Mouse (Mus musculus): ENCODE measurements around the gene Jmjd8. TPM values are rescaled to one million over a fixed set of nuclear protein-coding genes. Genes with fewer than 3 reads are reported as not detected.
A peak's percentile ranks its signal among the peaks of the same experiment; 100 is the strongest.
"Not testable (repeated sequence)": the region's sequence is repeated elsewhere in the genome, so short reads cannot be mapped to it uniquely, and the experiment has no call there.

Gene Jmjd8
- polyA plus RNA-seq, 1 experiment: 10.8 TPM

DNA sequence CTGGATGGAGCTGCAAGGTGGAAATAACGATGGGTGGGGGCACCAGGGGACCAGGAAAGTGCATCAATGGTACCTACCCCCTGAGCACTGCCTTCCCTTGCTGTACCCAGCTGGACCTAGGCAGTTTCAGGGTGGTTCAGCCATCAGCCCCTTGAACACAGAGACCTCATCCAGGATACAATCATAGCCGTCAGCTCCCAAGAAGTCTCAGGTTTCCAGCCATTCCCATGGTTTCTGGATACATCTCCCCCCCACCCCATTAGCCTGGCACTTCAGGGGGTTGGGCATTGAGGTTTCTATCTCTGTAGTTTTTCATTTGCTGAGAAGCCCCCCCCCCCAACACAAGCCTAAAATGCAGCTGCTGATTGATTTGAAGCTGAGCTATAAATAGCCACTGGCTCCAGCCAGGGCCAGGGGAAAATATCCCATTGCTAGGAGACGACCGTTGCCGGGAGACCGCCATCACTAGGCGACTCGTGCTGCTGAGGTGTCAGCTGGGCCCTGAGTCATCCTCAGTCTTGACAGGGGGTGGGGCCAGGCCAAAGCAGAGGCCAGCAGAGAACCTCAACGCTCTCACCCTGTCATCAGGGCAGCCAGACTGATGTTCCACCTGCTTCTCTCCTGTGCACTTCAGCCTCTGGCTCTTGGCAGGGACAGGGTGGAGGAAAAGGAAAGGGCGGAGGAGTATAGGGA is 25.7 kb upstream of the Jmjd8 start:
- Histone ChIP-seq H3K4me3 (ENCODE audit: insufficient read depth, poor library complexity, severe bottlenecking) (no peak overlapping the region), H3K36me3 (ENCODE audit: control insufficient read depth, insufficient read depth) (no peaks in the 10 kb centered on the region), H3K79me2 (ENCODE audit: control insufficient read depth, insufficient read depth) (no peaks in the 10 kb centered on the region), H3ac (ENCODE audit: control insufficient read depth, insufficient read length, low read depth) (no peak overlapping the region), H3K79me3 (ENCODE audit: low read depth) (no peaks in the 10 kb centered on the region), H3K27me3 (ENCODE audit: control insufficient read depth, insufficient read depth, insufficient read length) (no peaks in the 10 kb centered on the region)
- TF ChIP-seq USF1 (IDR thresholded peaks at IDR 0.05; ENCODE audit: low read depth) (peak; percentile 10), FOSL1 (IDR thresholded peaks at IDR 0.05; ENCODE audit: insufficient read depth, low read length, poor library complexity, severe bottlenecking) (peak; percentile 22), MYOD1 (IDR thresholded peaks at IDR 0.05; ENCODE audit: control insufficient read depth, insufficient read length, low read depth) (peak; percentile 44), MAX (IDR thresholded peaks at IDR 0.05) (no peak)

DNA sequence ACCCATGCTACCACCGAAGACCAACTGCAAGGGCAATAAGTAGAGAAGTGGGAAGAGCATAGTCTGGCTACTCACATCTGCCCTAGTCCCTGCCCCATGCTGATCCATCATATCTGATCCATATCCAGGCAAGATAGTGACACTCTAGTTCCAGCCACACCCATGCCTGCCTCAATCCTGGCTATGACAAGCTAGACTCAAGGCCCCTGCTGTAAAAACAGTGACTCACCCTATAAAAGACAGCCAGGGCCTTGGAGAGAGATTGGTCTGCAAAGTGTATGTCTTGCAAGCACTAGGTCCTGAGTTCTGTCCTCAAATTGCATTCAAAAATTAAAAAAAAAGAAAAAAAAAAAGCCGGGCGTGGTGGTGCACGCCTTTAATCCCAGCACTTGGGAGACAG is 22.2 kb upstream of the Jmjd8 start:
- H3K36me3 ChIP-seq (ENCODE audit: control insufficient read depth, insufficient read depth): no peaks in the 10 kb centered on the region
- no peak overlapping the region for H3K4me3 ChIP-seq (ENCODE audit: insufficient read depth, poor library complexity, severe bottlenecking)
- H3K79me2 ChIP-seq (ENCODE audit: control insufficient read depth, insufficient read depth): no peaks in the 10 kb centered on the region
- no peaks in the 10 kb centered on the region for H3K27me3 ChIP-seq (ENCODE audit: control insufficient read depth, insufficient read depth, insufficient read length)
- peak; percentile 42 for TF ChIP-seq MYOD1 (IDR thresholded peaks at IDR 0.05; ENCODE audit: control insufficient read depth, insufficient read length, low read depth)
- TF ChIP-seq MYOG (IDR thresholded peaks at IDR 0.05; ENCODE audit: control insufficient read depth, extremely low read depth, insufficient read length): no peak
- no peaks in the 10 kb centered on the region for H3K79me3 ChIP-seq (ENCODE audit: low read depth)
- H3ac ChIP-seq (ENCODE audit: control insufficient read depth, insufficient read length, low read depth): no peak overlapping the region

DNA sequence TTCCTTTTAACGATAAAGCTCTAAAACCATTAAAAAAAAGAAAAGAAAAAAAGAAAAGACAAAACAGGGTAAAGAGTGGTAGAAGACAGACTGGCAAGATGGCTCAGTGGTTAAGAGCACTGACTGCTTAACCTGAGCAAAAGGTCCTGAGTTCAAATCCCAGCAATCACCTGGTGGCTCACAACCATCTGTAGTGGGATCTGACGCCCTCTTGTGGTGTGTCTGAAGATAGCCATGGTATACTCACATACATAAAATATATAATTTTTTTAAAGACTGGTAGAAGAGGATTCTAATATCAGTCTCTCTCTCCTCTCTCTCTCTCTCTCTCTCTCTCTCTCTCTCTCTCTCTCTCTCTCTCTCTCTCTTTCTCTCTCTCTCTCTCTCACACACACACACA is 21.2 kb upstream of the Jmjd8 start:
- not testable (repeated sequence) for H3K4me3 ChIP-seq (ENCODE audit: insufficient read depth, poor library complexity, severe bottlenecking); H3K79me2 ChIP-seq (ENCODE audit: control insufficient read depth, insufficient read depth); H3ac ChIP-seq (ENCODE audit: control insufficient read depth, insufficient read length, low read depth); H3K36me3 ChIP-seq (ENCODE audit: control insufficient read depth, insufficient read depth); H3K79me3 ChIP-seq (ENCODE audit: low read depth); H3K27me3 ChIP-seq (ENCODE audit: control insufficient read depth, insufficient read depth, insufficient read length)

DNA sequence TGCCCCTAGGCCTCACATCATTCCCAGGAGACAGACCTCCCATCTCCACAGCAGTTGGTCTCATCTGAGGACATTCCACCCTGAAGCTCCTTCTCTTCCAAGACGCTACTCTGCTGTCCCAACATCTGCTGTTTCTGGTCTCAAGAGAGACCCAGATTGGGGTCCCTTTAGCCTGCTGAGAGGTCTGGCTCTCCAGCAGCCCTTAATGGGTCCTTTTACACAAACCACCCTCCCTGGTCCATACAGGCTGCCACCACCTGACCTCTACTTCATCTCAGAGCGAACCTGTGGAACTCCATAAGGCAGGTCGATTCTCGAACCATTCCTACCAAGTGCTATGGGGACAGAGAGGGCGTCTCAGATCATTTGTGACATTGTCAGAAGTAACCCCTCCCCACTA is 20.6 kb upstream of the Jmjd8 start:
- Histone ChIP-seq H3K79me3 (ENCODE audit: low read depth) (no peaks in the 10 kb centered on the region), H3K79me2 (ENCODE audit: control insufficient read depth, insufficient read depth) (no peaks in the 10 kb centered on the region), H3K4me3 (ENCODE audit: insufficient read depth, poor library complexity, severe bottlenecking) (no peak overlapping the region), H3K36me3 (ENCODE audit: control insufficient read depth, insufficient read depth) (no peaks in the 10 kb centered on the region), H3ac (ENCODE audit: control insufficient read depth, insufficient read length, low read depth) (no peak overlapping the region), H3K27me3 (ENCODE audit: control insufficient read depth, insufficient read depth, insufficient read length) (no peaks in the 10 kb centered on the region)
- TF ChIP-seq MYOD1 (IDR thresholded peaks at IDR 0.05; ENCODE audit: control insufficient read depth, insufficient read length, low read depth) (no peak), USF1 (IDR thresholded peaks at IDR 0.05; ENCODE audit: low read depth) (no peak), FOSL1 (IDR thresholded peaks at IDR 0.05; ENCODE audit: insufficient read depth, low read length, poor library complexity, severe bottlenecking) (no peak), CTCF (IDR thresholded peaks at IDR 0.05; ENCODE audit: control insufficient read depth, insufficient read depth, insufficient read length) (no peak), MAX (IDR thresholded peaks at IDR 0.05) (no peak), MYOG (IDR thresholded peaks at IDR 0.05; ENCODE audit: control insufficient read depth, extremely low read depth, insufficient read length) (no peak), CEBPB (IDR thresholded peaks at IDR 0.05; ENCODE audit: low read depth) (no peak)

DNA sequence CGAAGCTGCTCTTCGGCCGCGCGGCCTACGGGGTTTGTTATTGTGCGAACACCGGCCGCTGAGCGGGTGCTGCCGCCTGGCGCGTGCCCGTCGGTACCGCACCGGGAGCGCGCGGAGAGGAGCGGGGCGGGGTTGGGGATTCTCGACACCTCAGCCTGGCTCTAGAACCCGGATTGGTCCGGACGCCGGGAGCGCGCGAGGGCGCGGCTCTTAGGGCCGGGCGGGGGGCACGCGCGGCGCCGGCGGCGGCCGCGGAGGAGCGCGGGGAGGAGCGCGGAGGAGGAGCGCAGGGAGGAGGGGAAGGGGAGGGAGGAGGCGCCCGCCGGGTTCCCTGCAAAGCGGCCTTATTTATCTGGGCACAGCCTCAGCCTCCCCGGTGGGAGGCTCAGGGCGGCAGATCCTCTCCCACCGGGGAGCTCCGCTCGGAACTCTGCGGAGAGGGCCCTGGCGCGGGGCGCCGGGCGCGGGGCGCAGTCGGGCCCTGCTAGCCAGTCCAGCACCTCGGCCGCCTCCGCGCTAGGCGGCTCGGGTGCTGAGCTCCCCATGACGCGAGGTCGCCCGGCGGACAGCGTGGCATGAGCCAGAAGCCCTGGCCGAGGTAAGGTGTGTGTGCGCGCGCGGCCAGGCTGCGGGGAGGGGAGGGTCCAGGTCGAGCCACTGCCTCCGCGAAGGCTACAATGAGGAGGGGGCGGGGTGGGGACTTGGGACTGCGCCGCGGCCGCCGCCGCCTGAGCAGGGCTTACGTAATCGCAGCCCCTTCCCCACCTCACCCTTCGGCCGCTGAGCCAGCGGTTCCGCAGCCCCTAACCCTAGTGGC is 19.7 kb upstream of the Jmjd8 start, which contains the start of gene Fbxl16:
Gene Fbxl16, plus strand, starts transcription at position 297 of the 817 bp plus-strand sequence.
- peak within 1 kb of the TSS; percentile 76 for H3ac ChIP-seq (ENCODE audit: control insufficient read depth, insufficient read length, low read depth)
- no peaks in the 10 kb centered on the region for H3K36me3 ChIP-seq (ENCODE audit: control insufficient read depth, insufficient read depth)
- H3K27me3 ChIP-seq (ENCODE audit: control insufficient read depth, insufficient read depth, insufficient read length): no peaks in the 10 kb centered on the region
- H3K4me3 ChIP-seq (ENCODE audit: insufficient read depth, poor library complexity, severe bottlenecking): peak within 1 kb of the TSS; percentile 43
- no peaks in the 10 kb centered on the region for H3K79me2 ChIP-seq (ENCODE audit: control insufficient read depth, insufficient read depth)
- no peaks in the 10 kb centered on the region for H3K79me3 ChIP-seq (ENCODE audit: low read depth)
- TF ChIP-seq MYOG (IDR thresholded peaks at IDR 0.05; ENCODE audit: control insufficient read depth, extremely low read depth, insufficient read length): no peak
- no peak for TF ChIP-seq CEBPB (IDR thresholded peaks at IDR 0.05; ENCODE audit: low read depth)
- TF ChIP-seq CTCF (IDR thresholded peaks at IDR 0.05; ENCODE audit: control insufficient read depth, insufficient read depth, insufficient read length): no peak
- no peak for TF ChIP-seq USF1 (IDR thresholded peaks at IDR 0.05; ENCODE audit: low read depth)
- no peak for TF ChIP-seq MYOD1 (IDR thresholded peaks at IDR 0.05; ENCODE audit: control insufficient read depth, insufficient read length, low read depth)
- no peak for TF ChIP-seq MAX (IDR thresholded peaks at IDR 0.05)
- TF ChIP-seq FOSL1 (IDR thresholded peaks at IDR 0.05; ENCODE audit: insufficient read depth, low read length, poor library complexity, severe bottlenecking): no peak
